Mouse (Mus musculus) ZHBTc4 (cell line): ENCODE results near the gene Mn1.

Source experiments
- DNase-seq: peaks from one replicate; pipeline ENCODE4 v3.0.0-alpha.2; 2011; ENCODE audit warnings: low read depth, low spot score

The Mn1 gene

GRCm38 (mm10) chr5:111408470-111409105 lies 8.6 kb upstream of the Mn1 start:
- DNase-seq = peak; percentile 32

GRCm38 (mm10) chr5:111409412-111410044 lies 7.6 kb upstream of the Mn1 start:
- peak; percentile 90 for DNase-seq

GRCm38 (mm10) chr5:111410665-111411064 lies 6.5 kb upstream of the Mn1 start:
- DNase-seq = no peak

GRCm38 (mm10) chr5:111414192-111414591 lies 3.0 kb upstream of the Mn1 start:
- DNase-seq = peak; percentile 64

GRCm38 (mm10) chr5:111414770-111415249 lies 2.4 kb upstream of the Mn1 start:
- no peak for DNase-seq

- DNase-seq = no peak
Measured at GRCm38 (mm10) chr5:111415575-111415974, 1.6 kb upstream of the Mn1 start.

- no peak for DNase-seq
Measured at GRCm38 (mm10) chr5:111416048-111416447, 1.1 kb upstream of the Mn1 start.

GRCm38 (mm10) chr5:111417378-111418131 lies 393 bp downstream of the Mn1 start:
- DNase-seq = peak; percentile 46

- DNase-seq = peak; percentile 57
Measured at GRCm38 (mm10) chr5:111418202-111419120, 1.3 kb downstream of the Mn1 start.

- peak; percentile 40 for DNase-seq
Measured at GRCm38 (mm10) chr5:111419121-111419881, 2.1 kb downstream of the Mn1 start.

GRCm38 (mm10) chr5:111420011-111420691 lies 3.0 kb downstream of the Mn1 start:
- DNase-seq = peak; percentile 61

- peak; percentile 44 for DNase-seq
Measured at GRCm38 (mm10) chr5:111420896-111421295, 3.7 kb downstream of the Mn1 start.

GRCm38 (mm10) chr5:111421424-111421823 lies 4.3 kb downstream of the Mn1 start:
- peak; percentile 46 for DNase-seq

GRCm38 (mm10) chr5:111422058-111422800 lies 5.1 kb downstream of the Mn1 start:
- DNase-seq = no peak

- no peak for DNase-seq
Measured at GRCm38 (mm10) chr5:111423011-111423410, 5.8 kb downstream of the Mn1 start.

- no peak for DNase-seq
Measured at GRCm38 (mm10) chr5:111423616-111424015, 6.5 kb downstream of the Mn1 start.

GRCm38 (mm10) chr5:111425813-111426212 lies 8.7 kb downstream of the Mn1 start:
- no peak for DNase-seq

GRCm38 (mm10) chr5:111426249-111426648 lies 9.1 kb downstream of the Mn1 start:
- no peak for DNase-seq

- DNase-seq = no peak
Measured at GRCm38 (mm10) chr5:111428882-111429281, 11.7 kb downstream of the Mn1 start.
